Mouse (Mus musculus) CH12.LX (cell line): ENCODE results near the gene Cacna1b. TPM values are rescaled to one million over a fixed set of nuclear protein-coding genes. Genes with fewer than 3 reads are reported as not detected.

ENCODE experiments used
- DNase-seq: peaks from one replicate; pipeline ENCODE4 v3.0.0-alpha.2; 2013; ENCODE audit errors: extremely low read depth
- H3K27ac ChIP-seq: 2 replicates; pipeline ENCODE4 v1.5.1; 2012; ENCODE audit warnings: low read depth, mild to moderate bottlenecking, control low read depth, moderate library complexity; ENCODE audit not compliant: insufficient read depth
- H3K27me3 ChIP-seq: replicated peaks from 2 replicates; pipeline ENCODE3; 2012; ENCODE audit warnings: inconsistent platforms
- H3K36me3 ChIP-seq, 2 experiments: replicated peaks in 1 of 2; 2 replicates each; pipeline versions ENCODE3 to v1.6.1; 2012; ENCODE audit warnings: inconsistent platforms in 1 of 2, low read length in 1 of 2, mild to moderate bottlenecking in 1 of 2, mixed read lengths in 1 of 2, moderate library complexity in 1 of 2; ENCODE audit not compliant: control insufficient read depth in 1 of 2, insufficient read depth in 1 of 2
- H3K4me1 ChIP-seq, 2 experiments: 2 replicates each; pipeline ENCODE4 v1.6.1; 2012; ENCODE audit warnings: inconsistent platforms in 1 of 2, moderate library complexity in 1 of 2; ENCODE audit not compliant: insufficient read depth in 2 of 2, control insufficient read depth in 1 of 2
- H3K4me2 ChIP-seq: 2 replicates; pipeline ENCODE4 v1.6.1; 2012; ENCODE audit warnings: low read depth, mild to moderate bottlenecking, control low read depth; ENCODE audit not compliant: poor library complexity, insufficient read depth, severe bottlenecking
- H3K4me3 ChIP-seq, 3 experiments: fragments of 150-350 bp in 1 of 3; sonication (generic) in 1 of 3; replicated peaks in 1 of 3; 2 replicates each; pipeline versions ENCODE3 to v1.5.1; 2011 to 2012; ENCODE audit warnings: low read depth in 2 of 3, low read length in 2 of 3, mild to moderate bottlenecking in 2 of 3, moderate library complexity in 2 of 3, control low read depth in 1 of 3, improper control_type of control experiment in 1 of 3, inconsistent platforms in 1 of 3, mixed read lengths in 1 of 3; ENCODE audit not compliant: poor library complexity in 1 of 3
- H3K79me2 ChIP-seq: replicated peaks from 2 replicates; pipeline ENCODE4 v1.6.1; 2012; ENCODE audit warnings: mild to moderate bottlenecking, moderate library complexity; ENCODE audit not compliant: control insufficient read depth, poor library complexity, insufficient read depth, severe bottlenecking; ENCODE audit errors: extremely low read depth
- H3K9ac ChIP-seq: 2 replicates; pipeline ENCODE4 v1.6.1; 2012; ENCODE audit warnings: low read depth, mild to moderate bottlenecking, control low read depth, moderate library complexity; ENCODE audit not compliant: insufficient read depth
- H3K9me3 ChIP-seq: replicated peaks from 2 replicates; pipeline ENCODE3; 2012; ENCODE audit warnings: low read length, inconsistent platforms, mixed read lengths
- CHD1 ChIP-seq: IDR thresholded peaks from 2 replicates; pipeline ENCODE4 v1.6.1; 2012; ENCODE audit warnings: low read depth, low read length, improper control_type of control experiment, inconsistent platforms
- CHD2 ChIP-seq: IDR thresholded peaks from 2 replicates; pipeline ENCODE4 v1.6.1; 2011; ENCODE audit warnings: low read length, improper control_type of control experiment
- E2F4 ChIP-seq: IDR thresholded peaks from 2 replicates; pipeline ENCODE4 v1.6.1; 2011; ENCODE audit warnings: low read depth, low read length, improper control_type of control experiment; ENCODE audit not compliant: insufficient replicate concordance
- ELF1 ChIP-seq: IDR thresholded peaks from 2 replicates; pipeline ENCODE4 v1.6.1; 2014; ENCODE audit warnings: low read depth, mild to moderate bottlenecking, inconsistent platforms, low read length, improper control_type of control experiment
- GABPA ChIP-seq: IDR thresholded peaks from 2 replicates; pipeline ENCODE4 v1.6.1; 2012; ENCODE audit warnings: low read depth, low read length, improper control_type of control experiment, inconsistent platforms; ENCODE audit not compliant: insufficient replicate concordance
- HCFC1 ChIP-seq: IDR thresholded peaks from 2 replicates; pipeline ENCODE4 v1.6.1; 2012; ENCODE audit warnings: low read depth, mild to moderate bottlenecking, inconsistent platforms, low read length, improper control_type of control experiment
- JUN ChIP-seq: IDR thresholded peaks from 2 replicates; pipeline ENCODE4 v1.6.1; 2011; ENCODE audit warnings: low read depth, mild to moderate bottlenecking, low read length, improper control_type of control experiment, moderate library complexity; ENCODE audit not compliant: insufficient read depth
- JUND ChIP-seq: conservative IDR thresholded peaks from 2 replicates; pipeline ENCODE4 v1.6.1; 2011; ENCODE audit warnings: low read depth, low read length, improper control_type of control experiment
- KAT2A ChIP-seq: IDR thresholded peaks from 2 replicates; pipeline ENCODE4 v1.6.1; 2012; ENCODE audit warnings: low read length, improper control_type of control experiment, inconsistent platforms; ENCODE audit not compliant: insufficient replicate concordance
- MAFK ChIP-seq: IDR thresholded peaks from 2 replicates; pipeline ENCODE4 v1.6.1; 2011; ENCODE audit warnings: low read length, improper control_type of control experiment; ENCODE audit not compliant: insufficient replicate concordance
- MAZ ChIP-seq: IDR thresholded peaks from 2 replicates; pipeline ENCODE4 v1.6.1; 2012; ENCODE audit warnings: low read depth, mild to moderate bottlenecking, inconsistent platforms, low read length, improper control_type of control experiment, moderate library complexity
- MEF2A ChIP-seq: IDR thresholded peaks from 2 replicates; pipeline ENCODE4 v1.6.1; 2014; ENCODE audit warnings: low read depth, mild to moderate bottlenecking, inconsistent platforms, low read length, improper control_type of control experiment, borderline replicate concordance
- NRF1 ChIP-seq: IDR thresholded peaks from 2 replicates; pipeline ENCODE4 v1.6.1; 2014; ENCODE audit warnings: low read depth, mild to moderate bottlenecking, inconsistent platforms, low read length, improper control_type of control experiment, moderate library complexity
- POLR2A ChIP-seq: IDR thresholded peaks from 2 replicates; pipeline ENCODE4 v1.6.1; 2011; ENCODE audit warnings: low read depth, mild to moderate bottlenecking, improper control_type of control experiment, low read length
- SMC3 ChIP-seq: IDR thresholded peaks from 2 replicates; pipeline ENCODE4 v1.6.1; 2011; ENCODE audit warnings: low read depth, low read length, improper control_type of control experiment
- TBP ChIP-seq: conservative IDR thresholded peaks from 2 replicates; pipeline ENCODE4 v1.6.1; 2011; ENCODE audit warnings: low read depth, low read length, improper control_type of control experiment
- ZC3H11A ChIP-seq: IDR thresholded peaks from 2 replicates; pipeline ENCODE4 v1.6.1; 2012; ENCODE audit warnings: low read depth, mild to moderate bottlenecking, inconsistent platforms, low read length, improper control_type of control experiment
- ZMIZ1 ChIP-seq: IDR thresholded peaks from 2 replicates; pipeline ENCODE4 v1.6.1; 2012; ENCODE audit warnings: low read depth, mild to moderate bottlenecking, inconsistent platforms, low read length, improper control_type of control experiment
- ZNF384 ChIP-seq: IDR thresholded peaks from 2 replicates; pipeline ENCODE4 v1.6.1; 2012; ENCODE audit warnings: low read depth, low read length, improper control_type of control experiment, inconsistent platforms
- dilution Hi-C: fragments of 300-500 bp; cut with MboI; formaldehyde crosslinking; loops from 2 replicates; pipeline ENCODE4 v1.14.3; 2020; ENCODE audit warnings: low sequenced_read_pairs; ENCODE audit not compliant: extremely low pct_unique_long_range_greater_than_20kb, extremely low pct_ligation_motif_present
- in situ Hi-C: fragments of 300-500 bp; cut with MboI; formaldehyde crosslinking; loops from 3 replicates; pipeline ENCODE4 v1.14.3; 2019; ENCODE audit warnings: low sequenced_read_pairs, low pct_ligation_motif_present, low pct_unique_long_range_greater_than_20kb, mixed read lengths
- polyA plus RNA-seq: library from polyadenylated mRNA; unstranded; fragments of >175 nt; gene quantifications from 2 replicates; pipeline ENCODE4 v1.2.1, GENCODE M21; 2012; ENCODE audit warnings: low read depth; ENCODE audit not compliant: insufficient read length
- total RNA-seq, 2 experiments: library from RNA; depleted of rRNA; stranded (reverse); fragments of 300-350 nt in 1 of 2; fragments of >200 nt in 1 of 2; gene quantifications; 2 replicates each; pipeline ENCODE4 v1.2.3; 2012 to 2014

Gene Cacna1b
- total and polyA plus RNA-seq, 3 experiments, result 0.16 to 0.72 TPM; not detected in 1

GRCm38 (mm10) chr2:24807691-24808090, 44.7 kb upstream of the Cacna1b start:
- no peaks in the 10 kb centered on the region for H3K9me3 ChIP-seq
- peaks cover 0 to 15% of the 10 kb centered on the region in 2 experiments; a peak in 1 of 4 replicates for H3K4me1 ChIP-seq
- H3K36me3 ChIP-seq, result peaks cover 42 to 86% of the 10 kb centered on the region in 2 experiments
- no peak overlapping the region for H3K4me2 ChIP-seq
- TF ChIP-seq NRF1 (no peak), JUN (no peak), ZMIZ1 (no peak)
- H3K27ac ChIP-seq, result no peak overlapping the region
- no peak overlapping the region for H3K9ac ChIP-seq
- no peak overlapping the region for H3K4me3 ChIP-seq
- no peak for DNase-seq
- H3K27me3 ChIP-seq, result no peaks in the 10 kb centered on the region
- dilution Hi-C loops, result no loop called here
- in situ Hi-C loops, result no loop called here
- no peaks in the 10 kb centered on the region for H3K79me2 ChIP-seq

DNA sequence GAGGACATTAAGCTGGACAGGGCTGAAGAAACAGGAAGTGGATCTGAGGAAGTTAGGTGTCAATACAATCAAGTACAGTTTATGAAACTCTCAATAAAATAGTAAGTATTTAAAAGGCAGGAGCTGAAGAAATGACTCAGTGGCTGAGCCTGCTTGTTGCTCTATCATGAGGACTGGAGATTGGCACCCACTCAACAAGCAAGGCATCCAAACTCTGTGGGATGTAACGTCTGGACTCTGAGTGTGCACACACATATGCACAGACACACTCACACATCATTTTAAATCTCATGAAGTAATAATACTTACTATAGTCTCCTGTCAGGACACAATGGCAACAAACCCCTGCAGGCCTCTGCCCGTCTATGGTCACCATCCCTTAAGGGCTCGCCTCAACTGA, 44.1 kb upstream of the Cacna1b start:
- Histone ChIP-seq H3K9me3 (no peaks in the 10 kb centered on the region), H3K36me3 (peaks cover 49 to 86% of the 10 kb centered on the region in 2 experiments), H3K4me2 (no peak overlapping the region), H3K4me3 (no peak overlapping the region), H3K9ac (no peak overlapping the region), H3K4me1 (peaks cover 0 to 15% of the 10 kb centered on the region in 2 experiments; a peak in 1 of 4 replicates), H3K27ac (no peak overlapping the region), H3K27me3 (no peaks in the 10 kb centered on the region), H3K79me2 (no peaks in the 10 kb centered on the region)
- in situ Hi-C loops (no loop called here), dilution Hi-C loops (no loop called here)
- no peak for DNase-seq
- no peak for TF ChIP-seq GABPA
- TF ChIP-seq JUND, result no peak
- no peak for TF ChIP-seq NRF1
- no peak for TF ChIP-seq CHD2
- TF ChIP-seq SMC3, result no peak
- TF ChIP-seq MEF2A, result no peak
- no peak for TF ChIP-seq CHD1
- no peak for TF ChIP-seq MAZ
- no peak for TF ChIP-seq ZC3H11A
- no peak for TF ChIP-seq E2F4
- no peak for TF ChIP-seq POLR2A
- no peak for TF ChIP-seq KAT2A
- no peak for TF ChIP-seq TBP
- no peak for TF ChIP-seq HCFC1
- TF ChIP-seq ZMIZ1, result no peak
- TF ChIP-seq ZNF384, result no peak
- TF ChIP-seq ELF1, result no peak
- no peak for TF ChIP-seq MAFK
